Mouse (Mus musculus): Measurements from ENCODE around the gene Pank2. TPM values are rescaled to one million over a fixed set of nuclear protein-coding genes. Genes with fewer than 3 reads are reported as not detected.
"Not testable (repeated sequence)": the region's sequence is repeated elsewhere in the genome, so short reads cannot be mapped to it uniquely, and the experiment has no call there.

Gene Pank2
- total RNA-seq, 2 experiments from 2014 or later = 14.0 to 16.3 TPM

DNA sequence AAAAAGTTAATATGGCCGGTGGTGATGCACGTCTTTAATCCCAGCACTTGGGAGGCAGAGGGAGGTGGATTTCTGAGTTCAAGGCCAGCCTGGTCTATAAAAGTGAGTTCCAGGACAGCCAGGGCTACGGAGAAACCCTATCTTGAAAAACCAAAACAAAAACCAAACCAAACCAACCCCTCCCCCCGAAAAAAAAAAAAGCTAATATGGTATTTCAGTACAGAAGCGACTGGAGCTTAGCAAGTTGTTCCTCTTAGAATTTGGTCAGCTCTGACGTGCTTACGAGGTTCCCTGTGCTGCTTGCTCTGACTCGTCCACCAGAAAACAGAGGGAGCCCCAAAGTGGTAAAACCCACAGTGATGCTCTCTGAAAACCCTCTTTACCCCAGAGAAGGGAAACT is 3.6 kb upstream of the Pank2 start:
- ATAC-seq (replicated peaks; ENCODE audit: low FRiP score, poor library complexity, severe bottlenecking) = no peak

DNA sequence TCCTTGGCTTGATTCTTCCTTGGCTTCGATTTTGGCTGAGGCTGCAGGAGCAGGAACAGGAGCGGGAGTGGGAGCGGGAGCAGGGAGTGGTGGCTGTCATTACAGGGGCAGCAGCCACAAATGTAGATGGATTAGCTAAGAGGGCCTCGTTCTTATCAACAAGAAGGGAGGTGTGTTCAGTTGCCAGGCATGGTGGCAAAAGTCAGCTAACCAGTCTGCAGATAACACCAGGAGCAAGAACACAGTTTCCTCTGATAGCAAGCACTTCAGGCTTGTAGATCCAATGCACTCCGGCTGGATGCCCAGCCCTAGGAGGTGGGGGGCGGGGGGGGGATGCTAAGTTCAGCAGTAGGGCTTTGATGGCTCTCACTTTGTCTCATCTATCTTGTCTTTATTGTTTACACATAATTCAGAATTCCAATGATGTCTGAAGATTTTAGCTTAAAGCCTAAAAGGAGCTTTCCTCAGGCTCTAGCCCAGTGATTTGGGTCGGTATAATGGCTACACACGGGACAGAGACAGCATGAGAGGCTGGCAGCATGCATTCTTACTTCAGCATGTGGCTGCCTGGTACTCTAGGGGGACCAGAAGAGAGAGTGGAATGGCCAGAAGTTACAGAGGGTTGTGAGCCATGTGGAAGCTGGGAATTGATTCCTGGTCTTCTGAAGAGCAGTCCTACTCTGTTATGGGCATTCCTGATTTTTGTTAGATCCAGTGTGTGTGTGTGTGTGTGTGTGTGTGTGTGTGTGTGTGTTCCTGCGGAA is 1.6 kb upstream of the Pank2 start:
- ATAC-seq (replicated peaks; ENCODE audit: low FRiP score, poor library complexity, severe bottlenecking) = peak; percentile 49

DNA sequence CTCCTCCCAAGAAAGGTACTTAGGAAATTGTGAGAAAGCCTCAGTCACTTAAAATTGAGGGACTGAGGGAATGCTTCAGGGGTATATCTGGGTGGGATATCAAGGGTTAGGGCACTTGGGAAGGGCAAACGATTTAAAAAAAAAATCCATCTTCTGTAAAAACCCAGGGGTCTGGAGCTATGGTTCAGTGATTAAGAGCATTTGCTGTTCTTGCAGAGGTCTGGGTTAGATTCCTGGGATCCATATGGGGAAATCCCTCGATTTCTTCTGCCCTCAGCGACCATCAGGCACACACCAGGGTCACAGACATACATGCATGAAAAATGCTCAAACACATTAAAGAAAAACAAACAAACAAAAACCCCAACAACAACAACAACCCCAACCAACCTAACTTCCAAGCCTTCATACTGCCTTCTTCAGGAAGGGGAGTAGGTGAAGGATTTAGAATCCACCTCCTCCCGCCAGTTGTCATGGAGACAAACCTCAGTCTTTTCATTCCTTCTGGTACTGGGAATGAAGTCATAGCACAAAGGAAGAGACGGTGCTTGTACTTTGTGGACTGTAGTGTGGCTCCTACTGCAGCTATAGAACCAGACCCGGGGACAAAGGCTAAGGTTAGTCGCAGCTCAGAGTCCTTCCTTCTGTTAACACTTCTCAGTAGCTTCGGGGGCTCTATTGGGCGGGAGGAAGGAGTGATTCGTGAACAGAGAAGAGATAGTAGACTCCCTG is 648 bp upstream of the Pank2 start:
- ATAC-seq (replicated peaks; ENCODE audit: low FRiP score, poor library complexity, severe bottlenecking) = peak; percentile 49

DNA sequence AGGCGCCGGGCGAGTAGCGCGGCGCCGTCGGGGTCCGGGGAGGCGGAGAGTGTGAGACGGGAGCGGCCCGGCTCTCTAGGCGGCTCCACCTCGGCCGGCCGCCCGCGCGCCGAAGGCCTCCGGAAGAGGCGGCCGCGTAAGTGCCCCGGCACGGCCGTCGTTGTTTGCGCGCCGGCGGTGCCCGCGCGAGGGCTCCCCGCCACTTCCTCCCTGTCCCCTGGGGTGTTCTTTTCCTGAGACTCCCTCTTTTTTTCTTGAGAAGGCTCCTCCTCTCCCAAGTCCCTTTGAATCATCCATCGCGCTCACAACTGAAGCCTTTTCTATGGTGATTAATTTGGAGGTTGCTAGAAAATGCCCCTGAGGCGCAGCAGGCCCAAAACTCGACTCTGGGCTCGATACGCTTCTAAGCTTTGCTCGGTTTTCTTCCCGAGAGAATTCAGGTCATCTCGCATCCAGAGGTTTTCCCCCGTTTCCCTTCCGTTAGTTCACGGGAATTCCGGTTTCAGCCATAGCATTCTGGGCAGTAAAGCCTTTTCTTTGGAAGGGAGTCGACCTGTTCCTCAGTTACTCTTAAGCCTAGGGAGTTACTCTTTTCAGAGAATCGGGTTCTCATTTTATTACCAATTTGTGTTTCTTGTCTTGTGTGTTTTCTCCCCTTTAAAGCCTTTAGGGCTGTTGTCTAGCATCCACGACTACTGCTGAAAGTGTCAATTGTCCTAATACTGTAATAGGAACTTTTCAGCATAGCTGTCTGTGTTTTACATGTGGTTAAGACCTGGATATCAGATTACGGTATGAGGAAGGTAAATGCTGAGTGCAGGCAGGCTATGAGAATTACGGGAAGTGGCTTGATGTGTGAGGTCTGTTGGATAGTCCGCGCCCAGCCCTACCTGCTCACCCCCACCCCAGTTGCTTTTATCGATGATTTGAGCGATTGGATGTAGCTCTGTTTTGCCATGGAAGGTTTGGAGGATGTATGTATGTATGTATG is 680 bp downstream of the Pank2 start:
- ATAC-seq (replicated peaks; ENCODE audit: low FRiP score, poor library complexity, severe bottlenecking) = peak; percentile 47

DNA sequence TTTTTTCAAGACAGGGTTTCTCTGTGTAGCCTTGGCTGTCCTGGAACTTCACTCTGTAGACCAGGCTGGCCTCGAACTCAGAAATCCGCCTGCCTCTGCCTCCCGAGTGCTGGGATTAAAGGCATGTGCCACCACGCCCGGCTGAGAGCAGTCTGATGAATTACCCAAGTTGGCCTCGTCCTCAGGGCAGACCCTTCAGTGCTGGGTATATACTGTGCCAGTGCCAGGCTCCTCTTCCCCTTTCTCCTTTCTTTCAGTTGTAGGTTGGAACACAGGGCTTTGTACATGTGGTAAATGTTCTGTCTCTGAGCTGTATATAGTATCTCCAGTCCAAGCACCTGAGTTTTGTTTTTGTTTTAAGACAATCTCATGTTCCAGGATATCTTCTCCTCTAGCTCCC is 1.7 kb downstream of the Pank2 start:
- no peak for ATAC-seq (replicated peaks; ENCODE audit: low FRiP score, poor library complexity, severe bottlenecking)

DNA sequence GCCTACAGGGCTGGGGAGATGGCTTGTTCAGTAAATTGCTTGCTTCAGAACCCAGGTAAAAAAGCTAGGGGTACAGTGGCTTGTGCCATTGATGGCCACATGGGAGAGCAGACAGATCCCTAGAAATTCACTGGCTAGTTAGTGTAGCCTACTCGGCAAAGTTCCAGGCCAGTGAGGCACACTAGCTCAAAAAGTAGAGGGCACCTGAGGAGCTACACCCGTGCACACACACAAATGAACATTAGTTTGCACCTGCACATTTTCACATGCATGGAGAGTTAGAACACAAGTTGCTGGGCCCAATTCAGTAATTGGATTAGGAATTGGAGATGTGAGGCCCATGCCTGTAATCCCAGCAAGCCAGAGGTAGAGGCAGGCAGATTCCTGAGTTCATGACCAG is 2.8 kb downstream of the Pank2 start:
- no peak for ATAC-seq (replicated peaks; ENCODE audit: low FRiP score, poor library complexity, severe bottlenecking)

DNA sequence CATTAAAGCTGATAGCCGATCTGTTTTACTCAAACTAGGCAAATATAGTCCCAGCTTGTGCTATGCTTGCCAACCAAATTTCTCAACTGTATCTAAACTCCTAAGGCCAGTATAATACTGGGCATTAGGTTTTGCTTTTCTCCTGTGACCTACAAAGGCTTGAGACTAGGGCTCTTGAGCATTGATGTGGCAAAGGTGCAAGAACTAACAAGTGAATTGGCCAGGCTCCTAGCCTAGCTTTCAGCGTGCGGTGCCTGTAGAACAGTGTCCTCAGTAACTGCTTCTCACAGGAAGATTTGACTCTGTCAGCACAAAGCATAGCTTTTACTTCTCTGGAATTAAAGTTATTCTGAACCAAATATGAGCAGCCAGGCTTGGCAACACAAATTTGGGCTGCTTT is 13.2 kb downstream of the Pank2 start:
- ATAC-seq (replicated peaks; ENCODE audit: low FRiP score, poor library complexity, severe bottlenecking) = no peak

DNA sequence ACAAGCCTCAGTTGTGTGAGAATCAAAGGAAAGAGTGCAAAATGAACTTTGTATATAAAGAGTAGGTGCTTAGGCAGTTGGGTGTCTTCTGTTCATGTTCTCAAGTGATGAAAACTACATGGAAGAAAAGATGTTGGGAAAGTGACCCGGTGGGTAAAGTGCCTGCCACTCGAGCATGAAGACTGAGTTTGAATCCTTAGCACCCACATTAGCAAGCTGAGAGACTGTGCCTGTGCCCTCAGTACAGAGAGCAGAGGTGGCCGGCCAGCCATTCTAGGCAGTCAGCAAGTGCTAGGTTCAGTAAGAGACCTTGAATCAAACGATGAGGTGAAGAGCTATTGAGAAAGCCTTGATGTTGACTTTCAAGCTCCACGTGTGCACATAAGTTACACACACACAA is 14.4 kb downstream of the Pank2 start:
- ATAC-seq (replicated peaks; ENCODE audit: low FRiP score, poor library complexity, severe bottlenecking) = no peak

DNA sequence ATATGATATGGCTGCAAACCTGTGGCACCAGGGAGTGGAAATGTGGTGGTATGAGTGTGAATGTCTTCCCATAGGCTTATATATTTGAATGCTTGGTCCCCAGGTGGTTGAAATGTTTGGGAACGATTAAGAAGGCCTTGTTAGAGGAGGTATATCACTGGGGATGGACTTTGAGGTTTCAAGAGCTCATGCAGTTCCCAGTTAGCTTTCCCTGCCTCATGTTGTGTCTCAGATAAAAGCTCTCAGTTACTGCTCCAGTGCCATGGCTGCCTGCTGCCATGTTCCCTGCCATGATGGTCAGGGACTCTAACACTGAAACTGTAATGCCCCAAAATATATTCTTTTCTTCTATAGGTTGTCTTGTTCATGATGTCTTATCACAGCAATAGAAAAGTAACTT is 19.3 kb downstream of the Pank2 start:
- no peak for ATAC-seq (replicated peaks; ENCODE audit: low FRiP score, poor library complexity, severe bottlenecking)

DNA sequence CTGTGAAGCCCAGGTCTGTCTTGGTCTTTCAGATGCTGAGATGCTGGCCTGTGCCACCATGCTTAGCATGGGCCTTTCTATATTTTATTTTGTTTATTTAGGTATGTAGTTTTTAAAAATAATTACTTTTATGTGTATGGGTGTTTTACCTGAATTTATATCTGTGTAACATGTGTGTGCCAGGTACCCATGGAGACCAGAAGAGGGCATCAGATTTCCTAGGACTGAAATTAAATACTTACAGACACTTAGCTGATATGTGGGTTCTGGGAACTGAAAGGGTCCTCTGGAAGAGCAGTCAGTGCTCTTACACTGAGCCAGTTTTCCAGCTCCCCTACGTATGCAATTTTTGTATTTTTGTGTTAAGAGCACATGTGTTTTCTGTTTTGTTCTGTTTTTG is 24.0 kb downstream of the Pank2 start:
- no peak for ATAC-seq (replicated peaks; ENCODE audit: low FRiP score, poor library complexity, severe bottlenecking)

DNA sequence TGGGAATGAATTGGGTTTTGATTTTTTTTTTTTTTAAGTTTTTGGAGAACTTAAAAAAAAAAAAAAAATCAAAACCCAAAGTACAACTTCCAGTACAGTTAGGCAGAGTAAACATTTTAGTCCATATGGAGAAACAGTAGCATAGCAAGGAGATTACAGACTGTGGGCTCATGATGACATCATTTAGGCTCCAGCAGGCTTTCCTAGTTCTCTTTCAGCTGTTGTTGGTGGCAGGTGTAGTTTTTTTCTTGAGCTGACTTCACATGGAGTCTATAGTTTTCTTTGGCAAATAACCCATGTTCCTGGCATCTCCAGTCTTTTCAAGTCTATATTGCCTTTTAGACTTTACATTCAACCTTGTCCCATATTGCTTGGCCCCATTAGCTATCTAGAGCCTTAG is 28.4 kb downstream of the Pank2 start:
- no peak for ATAC-seq (replicated peaks; ENCODE audit: low FRiP score, poor library complexity, severe bottlenecking)

DNA sequence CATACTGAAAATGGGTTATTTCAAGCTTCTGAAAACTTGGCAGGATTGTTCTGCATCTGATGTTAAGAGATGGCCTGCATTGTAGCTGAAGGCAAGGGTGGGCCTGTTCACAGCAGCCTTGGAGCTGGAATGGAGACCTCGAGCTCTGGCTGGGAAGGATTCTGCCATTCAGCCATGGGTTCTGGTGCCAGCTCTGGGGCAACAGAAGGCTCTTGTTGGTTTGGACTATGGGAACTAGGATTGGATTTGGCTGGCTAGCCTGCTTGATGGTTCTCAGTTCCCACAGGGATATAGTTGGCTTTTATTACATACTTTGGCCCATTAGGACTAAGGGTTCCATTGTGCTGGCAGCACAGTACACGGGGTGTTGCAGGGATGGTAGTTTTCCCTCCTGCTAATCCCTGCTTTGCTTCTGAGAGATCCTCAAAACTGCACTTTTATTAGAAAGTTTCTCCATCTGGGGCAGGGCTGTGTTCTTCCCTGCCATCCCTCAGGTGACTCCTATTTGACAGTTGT is 34.5 kb downstream of the Pank2 start:
- ATAC-seq (replicated peaks; ENCODE audit: low FRiP score, poor library complexity, severe bottlenecking) = no peak

DNA sequence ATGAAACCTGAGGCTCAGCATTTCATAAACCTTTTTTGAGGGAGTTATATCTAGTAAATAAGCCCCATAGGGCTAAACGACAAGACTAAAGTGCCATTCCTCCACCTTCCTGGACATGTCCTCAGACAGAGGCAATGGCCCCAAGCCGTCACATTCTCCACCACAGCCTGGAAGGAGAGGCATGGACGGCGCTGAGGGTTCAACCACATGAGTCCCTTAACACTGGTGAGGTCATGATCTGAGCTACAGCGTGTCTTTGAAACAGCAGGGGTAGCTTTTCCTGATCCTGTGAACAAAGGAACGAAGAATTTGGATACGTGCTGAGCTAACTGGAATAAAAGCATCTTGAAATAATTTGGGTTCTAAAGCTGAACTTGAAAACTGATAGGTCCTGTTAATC is 36.4 kb downstream of the Pank2 start:
- ATAC-seq (replicated peaks; ENCODE audit: low FRiP score, poor library complexity, severe bottlenecking) = not testable (repeated sequence)

DNA sequence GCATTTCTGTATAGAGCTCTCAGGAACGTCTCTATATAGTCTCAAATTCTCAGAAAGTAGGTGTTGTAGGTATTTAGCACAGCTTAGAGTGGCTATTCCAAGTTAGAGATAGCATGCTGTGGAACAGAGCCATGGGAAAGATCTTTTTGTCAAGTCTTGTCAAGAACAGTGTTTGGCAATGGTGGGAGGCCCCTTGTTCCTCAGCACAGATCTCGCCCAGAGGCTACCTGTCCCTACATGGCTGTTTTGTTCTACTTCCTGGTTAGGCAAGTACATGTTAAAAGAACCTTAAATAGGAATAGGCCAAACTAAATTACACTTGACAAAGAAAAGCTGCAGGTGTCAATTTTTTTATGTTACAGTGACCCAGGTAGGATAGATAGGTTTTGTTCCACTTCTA is 38.2 kb downstream of the Pank2 start:
- no peak for ATAC-seq (replicated peaks; ENCODE audit: low FRiP score, poor library complexity, severe bottlenecking)

DNA sequence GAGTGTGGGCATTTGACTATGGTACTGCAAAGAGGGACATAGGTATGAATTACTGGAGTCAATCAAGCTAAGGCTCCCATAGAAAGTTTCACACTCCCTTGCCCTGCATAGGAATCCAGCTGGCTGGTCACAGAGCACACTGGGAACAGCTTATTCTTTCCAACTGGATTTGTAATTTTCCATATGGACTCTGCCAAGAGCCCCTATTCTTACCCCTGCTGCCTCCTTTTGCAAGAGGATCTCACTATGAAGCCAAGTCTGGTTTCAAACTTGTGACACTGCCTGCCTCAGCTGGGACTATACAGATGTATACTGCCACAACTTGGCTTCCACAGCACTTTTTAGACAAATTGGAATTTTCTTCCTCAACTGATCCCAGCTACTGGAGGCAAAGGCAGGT is 39.3 kb downstream of the Pank2 start:
- ATAC-seq (replicated peaks; ENCODE audit: low FRiP score, poor library complexity, severe bottlenecking) = no peak

DNA sequence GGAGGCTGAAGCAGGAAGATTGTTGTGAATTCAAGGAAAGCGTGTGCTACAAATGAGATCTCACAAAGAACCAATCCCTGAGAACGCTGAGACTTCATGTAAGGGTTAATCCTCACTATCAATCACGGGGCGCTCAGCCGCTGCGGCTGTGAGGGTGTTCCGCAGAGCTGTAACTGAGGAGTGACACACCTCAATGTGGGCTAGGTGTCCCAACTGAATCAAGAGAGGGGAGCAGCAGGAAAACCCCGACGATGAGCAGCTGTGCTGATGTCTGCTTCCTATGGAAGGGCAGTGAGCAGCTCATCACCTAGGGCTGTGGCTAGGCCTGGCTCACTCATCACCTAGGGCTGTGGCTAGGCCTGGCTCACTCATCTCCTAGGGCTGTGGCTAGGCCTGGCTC is 42.2 kb downstream of the Pank2 start:
- ATAC-seq (replicated peaks; ENCODE audit: low FRiP score, poor library complexity, severe bottlenecking) = no peak

DNA sequence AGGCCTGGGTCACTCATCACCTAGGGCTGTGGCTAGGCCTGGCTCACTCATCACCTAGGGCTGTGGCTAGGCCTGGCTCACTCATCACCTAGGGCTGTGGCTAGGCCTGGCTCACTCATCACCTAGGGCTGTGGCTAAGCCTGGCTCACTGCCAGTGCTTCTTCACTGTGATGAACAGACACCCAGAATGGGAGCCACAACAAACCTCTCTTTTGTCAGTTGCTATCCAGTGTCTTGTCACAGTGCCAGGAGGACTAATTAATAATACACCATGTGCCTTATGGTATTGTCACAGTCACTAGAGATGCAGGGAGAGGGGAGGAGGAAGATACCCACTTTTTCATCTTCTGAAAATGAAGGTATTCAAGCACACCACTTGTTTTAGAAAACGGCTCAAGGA is 42.9 kb downstream of the Pank2 start:
- not testable (repeated sequence) for ATAC-seq (replicated peaks; ENCODE audit: low FRiP score, poor library complexity, severe bottlenecking)

DNA sequence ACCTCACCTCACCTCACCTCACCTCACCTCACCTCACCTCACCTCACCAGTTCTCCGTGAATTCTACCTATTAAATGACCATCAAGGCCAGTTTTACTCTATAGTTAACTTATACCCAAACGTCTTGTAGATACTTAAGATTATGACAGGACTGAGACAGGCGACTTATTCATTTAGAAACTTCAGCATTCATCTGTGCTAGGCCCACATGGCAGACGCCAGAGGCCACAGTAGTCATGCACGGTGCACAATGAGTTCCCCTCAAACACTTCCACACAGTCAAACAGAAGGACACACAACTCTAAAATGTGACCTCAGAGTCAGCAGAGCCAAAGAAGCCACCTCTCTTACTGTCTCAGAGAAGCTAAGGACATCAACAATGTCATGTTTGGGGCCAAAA is 45.1 kb downstream of the Pank2 start:
- no peak for ATAC-seq (replicated peaks; ENCODE audit: low FRiP score, poor library complexity, severe bottlenecking)

DNA sequence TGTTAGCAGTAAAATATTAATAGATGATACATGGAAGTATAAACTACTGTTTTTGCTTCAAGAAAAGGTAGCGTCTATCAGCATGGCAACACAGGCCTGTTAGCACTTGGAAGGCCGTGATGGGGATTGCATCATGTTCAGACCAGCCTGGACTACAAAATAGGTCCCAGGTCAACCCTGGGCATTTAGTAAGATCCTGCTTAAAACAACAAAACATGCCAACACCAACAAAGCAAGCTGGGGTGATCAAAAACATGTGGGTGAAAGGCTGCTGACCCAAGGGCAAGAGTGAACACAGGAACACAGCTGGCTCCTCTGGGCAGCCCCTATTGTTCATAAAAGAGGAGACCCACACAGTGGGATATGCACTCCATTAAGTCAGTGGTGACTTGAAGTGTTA is 45.5 kb downstream of the Pank2 start:
- ATAC-seq (replicated peaks; ENCODE audit: low FRiP score, poor library complexity, severe bottlenecking) = no peak

DNA sequence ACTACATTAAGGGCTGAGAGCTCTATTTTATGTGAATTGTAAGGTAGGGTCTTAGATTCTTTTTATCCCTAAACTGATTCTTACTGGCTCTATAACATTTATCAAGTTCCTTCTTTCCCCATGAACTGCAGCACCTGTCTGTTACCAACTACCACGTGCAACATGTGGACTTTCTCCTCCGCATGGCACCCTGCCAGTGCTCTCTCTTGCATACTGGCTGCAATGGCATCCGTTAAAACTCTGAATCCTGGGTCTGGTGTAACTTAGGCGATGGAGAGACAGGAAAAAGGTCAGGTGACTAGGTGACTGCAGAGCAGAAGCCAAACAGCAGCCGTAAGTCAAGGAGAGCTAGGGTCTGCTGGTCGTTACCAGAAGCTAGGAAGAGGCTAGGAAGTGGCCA is 47.0 kb downstream of the Pank2 start:
- no peak for ATAC-seq (replicated peaks; ENCODE audit: low FRiP score, poor library complexity, severe bottlenecking)
